Mouse (Mus musculus): ENCODE results near the gene Eri3.

The Eri3 gene

DNA sequence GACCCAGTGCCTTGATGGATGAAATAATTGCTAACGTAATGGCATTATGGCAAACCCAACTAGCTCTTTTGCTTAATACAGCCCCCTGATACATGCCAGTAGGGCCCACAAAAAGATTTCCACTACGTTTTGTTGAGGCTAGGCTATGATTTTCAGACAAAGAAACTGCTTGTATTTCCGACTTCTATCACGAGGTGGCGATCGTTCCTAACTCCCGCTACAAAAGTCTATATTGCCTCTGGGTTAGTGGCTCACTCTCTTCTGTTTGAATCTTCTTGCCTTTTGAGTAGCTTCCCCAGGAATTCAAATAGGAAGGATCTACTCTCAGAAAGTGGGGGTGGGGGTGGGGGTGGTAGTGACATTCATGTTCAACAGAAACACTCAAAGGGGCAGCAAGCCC, 155.2 kb downstream of the Eri3 start:
- in situ Hi-C loops (cut with MboI; ENCODE audit: unreplicated experiment in 2 of 2), result loop anchor here (10.0 to 25.0 kb wide), 6 partner anchors 69 to 869 kb away; no protein-coding TSS in a partner anchor

DNA sequence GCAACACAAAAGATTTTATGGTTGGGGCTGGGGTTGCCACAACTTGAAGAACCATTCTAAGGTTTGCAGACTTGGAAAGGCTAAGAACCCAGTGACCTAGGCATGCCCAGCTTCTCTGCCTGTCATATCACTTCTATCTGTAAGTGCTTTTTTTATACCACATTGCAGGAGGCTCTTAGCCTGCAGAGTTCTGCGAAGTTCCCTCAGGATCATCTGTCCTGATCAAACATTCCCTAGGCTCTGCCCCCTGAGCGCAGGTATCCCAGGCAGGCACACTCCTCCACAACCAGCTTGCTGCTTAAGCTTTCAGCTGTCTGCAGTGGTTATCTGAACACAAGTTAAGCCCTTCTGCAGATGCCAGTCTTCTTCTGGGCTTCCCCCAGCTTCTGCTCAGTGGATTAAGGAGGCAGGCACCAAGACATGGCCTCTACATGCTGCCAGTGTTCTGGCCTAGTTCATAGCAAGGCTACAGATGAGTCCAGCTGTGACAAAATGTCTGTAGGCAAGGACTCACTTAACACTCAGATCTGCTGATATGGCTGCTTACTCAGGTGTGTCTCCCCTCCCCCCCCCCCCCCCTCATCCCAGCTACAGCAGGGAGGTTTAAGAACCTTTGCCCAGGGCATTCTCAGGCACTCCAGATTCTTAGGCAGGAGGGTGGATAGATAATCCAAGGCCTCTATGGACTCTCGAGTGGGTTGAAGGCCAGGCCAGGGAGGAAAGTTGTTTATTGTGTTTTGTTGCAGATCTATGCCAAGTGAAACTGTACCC, 158.8 kb downstream of the Eri3 start:
- in situ Hi-C loops (cut with MboI; ENCODE audit: unreplicated experiment in 2 of 2), result loop anchor here (10.0 to 25.0 kb wide), 6 partner anchors 66 to 866 kb away; no protein-coding TSS in a partner anchor

DNA sequence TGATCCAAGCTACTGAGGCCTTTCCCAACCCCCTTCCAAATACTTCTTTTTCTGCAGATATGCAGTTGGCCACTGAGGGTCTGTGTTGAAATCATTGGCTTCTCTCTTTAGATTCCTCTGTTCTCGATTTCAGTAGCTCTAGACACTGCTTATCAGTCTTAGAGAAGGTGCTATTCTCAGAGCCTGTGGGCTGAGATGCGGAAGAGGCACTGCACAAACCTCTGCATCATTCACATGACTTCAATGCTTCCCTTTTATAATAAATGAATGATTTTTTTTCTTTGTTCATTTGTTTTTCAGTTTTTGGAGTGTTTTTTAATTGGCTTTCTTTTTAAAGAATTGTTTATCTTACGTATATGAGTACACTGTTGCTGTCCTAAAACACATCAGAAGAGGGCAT, 162.1 kb downstream of the Eri3 start:
- in situ Hi-C loops (cut with MboI; ENCODE audit: unreplicated experiment in 2 of 2), result loop anchor here (10.0 to 25.0 kb wide), 3 partner anchors 52 to 850 kb away; partner anchors contain the start of gene Klf17 (in 1 of the 2)

DNA sequence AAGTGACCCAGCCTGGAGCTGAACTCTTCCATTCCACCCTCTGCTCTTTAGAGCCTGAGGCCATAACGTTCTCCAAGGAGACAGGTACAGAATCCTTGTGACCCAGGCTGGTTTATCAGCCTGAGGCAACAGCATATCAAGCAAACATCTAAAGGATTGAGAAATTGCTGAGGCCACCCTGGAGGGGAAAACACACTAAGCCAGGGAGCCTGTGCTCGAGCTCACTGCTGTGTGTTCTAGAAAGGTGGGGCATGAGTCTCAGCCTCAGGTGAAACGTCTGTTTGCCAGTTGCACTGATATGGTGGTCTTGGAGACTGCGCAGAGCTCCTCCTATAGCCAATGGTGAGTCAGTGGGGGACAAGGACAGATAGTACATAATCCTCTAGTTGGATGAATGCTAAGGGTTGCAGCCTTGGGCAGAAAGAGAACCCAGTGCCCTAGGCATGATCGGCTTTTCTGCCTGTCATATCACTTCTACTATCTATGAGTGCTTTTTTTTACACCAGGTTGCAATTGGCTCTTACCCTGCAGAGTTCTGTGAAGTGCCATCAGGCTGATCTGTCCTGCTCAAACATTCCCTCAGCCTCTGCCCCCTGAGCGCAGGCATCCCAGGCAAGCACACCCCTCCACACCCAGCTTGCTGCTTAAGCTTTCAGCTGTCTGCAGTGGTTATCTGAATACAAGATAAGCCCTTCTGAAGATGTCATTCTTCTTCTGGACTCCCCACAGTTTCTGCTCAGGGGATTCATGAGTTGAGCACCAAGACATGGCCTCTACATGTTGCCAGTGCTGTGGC, 163.3 kb downstream of the Eri3 start:
- in situ Hi-C loops (cut with MboI; ENCODE audit: unreplicated experiment in 2 of 2), result loop anchor here (10.0 to 25.0 kb wide), 3 partner anchors 51 to 849 kb away; partner anchors contain the start of gene Klf17 (in 1 of the 2)

All from v-Abl transformed pro-B cells (cell line).